Mouse (Mus musculus): ENCODE results near the gene Enpep.

Enpep gene

DNA sequence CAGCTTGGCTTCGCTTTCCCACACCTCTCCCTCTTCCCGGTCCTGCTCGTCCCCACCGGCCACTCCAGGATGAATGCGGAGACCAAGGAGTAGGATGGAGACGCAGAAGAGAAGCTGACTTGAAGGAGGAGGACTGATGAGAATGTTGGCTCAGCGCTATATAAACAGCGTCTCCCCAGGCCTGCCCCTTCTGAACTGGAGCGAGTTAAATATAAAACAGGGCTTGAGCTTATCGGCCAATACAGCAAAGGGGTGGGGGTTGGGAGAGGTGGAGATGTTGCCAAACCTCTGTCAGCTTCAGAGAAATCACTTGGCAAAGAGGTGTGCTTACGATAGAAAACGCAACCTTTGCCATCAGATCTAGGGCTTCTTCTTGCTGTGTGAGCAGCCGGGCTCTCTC is at the start of gene Enpep:
Enpep (minus strand) TSS at position 135 of the 400 bp plus-strand sequence.
- no peak for DNase-seq (ENCODE audit: low read depth)

DNA sequence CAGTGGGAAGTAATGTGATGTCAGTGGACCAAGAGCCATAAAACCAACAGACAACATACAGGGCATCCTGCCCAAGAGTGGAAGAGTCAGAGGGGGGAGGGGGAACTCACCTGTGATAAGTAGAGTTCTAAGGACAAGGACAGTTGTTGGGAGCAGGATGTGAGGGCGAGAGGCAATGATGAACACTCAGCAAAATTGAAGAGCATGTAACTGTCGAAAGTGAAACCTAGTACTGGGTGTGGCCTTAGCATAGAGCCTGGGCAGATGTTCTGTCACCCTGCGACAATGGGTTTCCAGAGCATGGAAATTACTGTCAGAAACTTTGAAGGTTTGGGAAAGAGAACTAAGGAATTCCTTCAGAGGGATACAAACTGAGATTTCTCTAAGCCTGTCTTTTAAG is 46.6 kb upstream of the Enpep start:
- no peak for DNase-seq (ENCODE audit: low read depth)

DNA sequence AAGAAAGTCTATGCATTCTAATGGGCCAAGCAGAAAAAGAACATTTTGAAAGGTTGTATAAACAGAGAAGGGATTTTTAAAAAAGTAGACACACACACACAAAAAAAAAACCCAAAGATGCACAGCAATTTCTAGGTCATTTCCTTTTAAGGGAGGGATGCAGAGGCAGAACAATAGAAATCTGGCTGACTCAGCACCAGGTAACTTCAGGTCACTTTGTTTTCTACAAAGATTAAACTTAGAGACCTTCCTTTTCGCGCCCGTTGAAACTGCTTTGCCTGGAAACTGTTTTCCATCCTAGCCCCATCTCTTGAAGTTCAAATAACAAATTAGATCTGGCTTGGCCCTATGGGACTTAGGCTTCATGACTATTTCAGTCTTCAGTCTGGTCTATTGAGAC is 42.6 kb upstream of the Enpep start:
- no peak for DNase-seq (ENCODE audit: low read depth)

DNA sequence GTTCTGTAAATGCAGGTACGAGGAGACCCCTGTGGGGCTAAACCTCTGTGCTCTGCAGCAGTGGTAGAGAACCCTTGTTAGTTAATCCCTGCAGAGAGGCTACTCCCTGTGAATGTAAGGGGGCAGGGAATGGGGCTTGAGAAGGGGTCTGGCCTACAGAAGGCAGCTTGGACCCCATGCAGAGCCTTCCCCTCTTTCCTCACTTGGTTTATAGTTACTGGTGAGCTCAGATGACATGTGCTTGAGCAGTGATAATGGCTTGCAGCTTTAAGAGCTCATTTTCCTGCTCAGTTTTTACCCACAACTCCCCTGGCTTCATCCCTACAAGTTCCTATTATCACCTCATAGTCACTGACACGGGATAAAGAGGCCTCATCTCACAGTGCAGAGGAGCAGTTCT is 40.6 kb upstream of the Enpep start:
- no peak for DNase-seq (ENCODE audit: low read depth)

DNA sequence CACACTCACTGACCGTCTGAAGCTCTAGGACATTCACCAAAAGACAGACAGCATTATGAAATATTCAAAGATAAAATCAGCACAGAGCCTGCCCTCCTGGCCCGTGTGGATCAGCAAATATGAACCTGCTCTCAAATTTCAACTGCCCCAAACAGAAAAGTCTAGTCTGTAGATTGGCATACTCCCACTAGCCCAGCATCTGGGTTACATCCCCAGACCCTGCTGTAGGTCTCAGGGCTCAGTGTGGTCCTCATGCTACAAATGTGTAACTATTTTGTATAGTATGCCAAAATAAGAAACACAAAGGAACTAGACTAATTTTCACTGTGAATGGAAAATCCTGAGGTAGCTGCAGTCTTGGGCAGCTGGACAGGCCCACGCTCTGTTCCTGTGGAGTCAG is 37.0 kb upstream of the Enpep start:
- no peak for DNase-seq (ENCODE audit: low read depth)

DNA sequence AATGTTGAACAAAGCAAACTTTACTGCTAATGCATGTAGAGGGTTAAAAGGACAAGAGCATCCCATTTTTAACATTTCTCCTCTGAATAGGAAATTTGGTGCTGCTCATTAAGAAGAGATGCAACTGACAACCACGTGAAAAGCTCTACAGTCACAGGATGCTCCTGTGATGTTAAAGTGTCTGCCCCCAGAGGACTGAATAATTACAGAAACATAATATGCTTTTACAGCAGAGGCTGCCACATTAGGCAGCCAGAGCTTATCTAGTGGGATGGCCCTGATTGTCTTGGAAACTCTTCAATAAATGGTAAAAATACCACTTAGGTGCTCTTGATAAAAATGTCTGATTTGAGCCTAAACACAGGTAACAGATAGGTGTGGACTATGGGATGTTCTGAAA is 33.4 kb upstream of the Enpep start:
- DNase-seq (ENCODE audit: low read depth), result no peak

DNA sequence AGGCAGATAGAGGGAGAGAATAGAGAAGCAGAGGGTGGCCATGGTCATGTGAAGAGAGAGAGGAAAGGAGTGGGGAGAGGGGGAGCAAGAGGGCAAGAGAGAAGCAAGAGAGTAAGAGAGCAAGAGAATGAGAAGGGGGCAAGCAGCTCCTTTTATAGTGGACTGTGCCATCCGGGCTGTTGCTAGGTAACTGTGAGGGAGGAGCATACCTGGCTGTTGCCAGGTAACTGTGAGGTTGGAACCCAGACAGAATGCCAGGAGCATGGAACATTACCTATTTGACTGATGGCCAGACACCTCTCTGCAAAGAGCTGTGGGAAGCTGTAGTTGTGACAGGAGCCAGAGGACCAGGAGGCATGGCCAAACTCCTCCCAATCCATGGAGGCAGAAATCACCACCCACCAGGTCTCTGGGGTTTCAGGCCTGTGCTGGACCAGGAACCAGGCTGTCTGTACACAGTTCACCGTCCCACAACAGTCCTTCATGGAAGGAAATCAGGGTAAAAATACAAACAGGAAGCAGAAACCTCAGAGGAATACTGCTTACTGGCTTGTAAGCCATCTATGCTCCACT is 32.4 kb upstream of the Enpep start:
- no peak for DNase-seq (ENCODE audit: low read depth)

DNA sequence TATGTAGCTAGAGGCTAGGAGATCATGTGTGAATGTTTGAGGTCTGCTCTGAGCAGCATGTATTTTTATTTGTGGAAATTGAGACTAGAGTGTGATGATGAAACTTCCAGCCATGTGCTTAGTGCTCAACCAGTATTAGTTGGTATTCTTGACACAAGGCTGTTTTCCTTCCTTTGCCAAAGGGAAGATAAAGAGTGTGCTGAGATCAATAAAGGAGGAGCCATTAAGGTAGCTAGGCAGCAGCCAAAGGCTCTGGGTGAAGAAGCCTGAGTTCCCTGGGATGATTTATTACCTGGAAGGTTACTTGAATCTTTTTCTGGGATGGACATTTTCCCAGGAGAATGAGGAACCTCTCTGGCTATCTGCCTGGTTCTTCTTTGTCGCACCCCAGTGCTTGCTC is 30.9 kb upstream of the Enpep start:
- peak; percentile 32 for DNase-seq (ENCODE audit: low read depth)

DNA sequence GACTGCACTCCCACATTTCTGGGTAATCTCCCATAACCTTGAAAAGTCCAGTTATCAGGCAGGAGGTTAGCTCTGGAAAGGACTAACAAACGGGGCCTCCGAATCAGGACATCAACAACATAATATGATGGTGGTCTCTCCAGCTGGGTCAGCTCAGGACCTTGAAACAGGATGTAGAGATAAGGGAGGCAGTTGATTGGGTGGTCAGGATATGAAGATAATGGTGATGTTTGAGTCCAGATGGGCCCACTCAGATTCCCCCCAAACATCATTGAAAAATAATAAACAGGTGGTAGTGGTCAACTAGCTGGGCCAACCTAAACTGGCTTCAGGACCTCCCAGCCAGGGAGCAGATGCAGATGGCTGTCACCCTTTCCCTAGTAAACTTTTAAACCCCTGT is 25.6 kb upstream of the Enpep start:
- DNase-seq (ENCODE audit: low read depth), result no peak

DNA sequence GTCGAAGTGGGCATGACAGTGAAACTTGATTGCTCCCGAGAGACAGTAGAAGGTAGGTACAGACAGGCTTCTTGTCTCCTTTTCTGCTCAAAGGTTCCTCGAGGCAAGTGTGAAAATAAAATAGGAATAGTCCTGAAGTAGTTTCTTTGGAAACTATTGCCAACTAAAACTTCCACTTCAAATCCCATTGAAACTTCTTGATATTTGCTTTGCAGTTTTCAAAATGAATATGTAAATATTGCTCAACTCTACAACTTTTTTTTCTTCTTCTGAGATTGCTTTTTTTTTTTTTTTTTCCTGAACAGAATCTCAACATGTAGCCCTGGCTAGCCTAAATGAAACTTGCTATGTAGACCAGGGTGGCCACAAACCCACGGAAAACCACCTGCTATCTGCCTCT is 21.4 kb upstream of the Enpep start:
- DNase-seq (ENCODE audit: low read depth), result no peak

DNA sequence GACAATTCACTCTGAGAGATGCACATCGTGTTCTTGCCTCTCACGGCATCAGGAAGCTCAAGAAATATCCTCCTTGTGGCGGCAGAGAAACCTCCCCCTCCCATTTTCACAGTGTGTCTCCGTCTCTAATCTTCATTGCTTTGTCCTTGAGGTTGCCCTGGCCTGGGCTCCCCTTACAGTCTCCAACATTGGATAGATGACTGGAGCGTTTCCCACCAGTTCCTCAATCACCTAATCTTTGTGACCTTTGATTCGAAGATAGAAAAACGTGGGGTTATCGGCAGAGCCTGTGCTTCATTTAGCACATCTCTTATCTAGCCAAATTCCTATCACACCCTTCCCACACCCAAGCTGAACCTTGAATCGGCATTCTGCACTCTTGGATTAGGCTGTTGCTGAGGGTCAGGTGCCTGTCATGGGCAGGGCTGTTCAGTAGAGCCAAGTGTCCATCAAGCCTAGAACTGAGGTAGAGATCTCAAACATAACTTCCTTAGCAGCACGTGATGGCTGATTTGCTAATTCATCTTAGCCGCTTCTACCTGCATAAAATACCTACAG is 18.9 kb upstream of the Enpep start:
- no peak for DNase-seq (ENCODE audit: low read depth)

DNA sequence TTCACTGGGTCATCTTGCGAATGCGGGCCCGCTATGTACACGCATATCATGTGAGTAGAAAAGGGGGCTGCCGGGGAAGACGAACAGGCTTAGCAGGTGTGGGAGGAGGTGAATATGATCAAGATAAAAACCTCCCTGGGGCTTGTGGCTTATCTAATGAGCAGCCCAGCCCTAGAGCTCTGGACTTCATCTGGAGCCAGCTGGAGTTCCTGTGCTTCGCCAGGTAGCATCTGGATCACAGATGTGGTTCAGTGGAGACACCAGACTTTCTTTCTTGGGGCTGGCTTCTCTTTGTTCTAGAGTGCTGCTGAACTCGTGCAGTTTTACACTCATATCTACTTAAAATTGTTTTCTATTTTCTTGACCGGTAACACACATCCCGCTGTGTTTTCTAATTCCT is 14.8 kb upstream of the Enpep start:
- no peak for DNase-seq (ENCODE audit: low read depth)

DNA sequence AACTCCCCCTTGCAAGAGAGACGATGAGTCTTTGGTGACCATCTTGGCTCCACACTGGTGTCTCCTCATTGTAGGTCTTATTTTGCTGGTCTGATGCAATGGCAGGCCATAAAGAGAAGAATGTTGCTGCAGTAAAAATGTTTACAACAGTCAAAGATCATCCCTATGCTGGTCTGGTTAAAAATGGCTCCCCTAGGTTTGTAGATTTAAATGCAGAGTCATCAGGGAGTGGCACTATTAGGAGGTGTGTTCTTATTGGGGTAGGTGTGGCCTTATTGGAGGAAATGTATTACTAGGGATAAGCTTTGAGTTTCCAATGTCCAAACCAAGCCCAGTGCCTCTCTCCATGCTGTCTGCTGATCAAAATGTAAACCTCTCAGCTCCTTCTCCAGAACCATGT is 10.2 kb upstream of the Enpep start:
- DNase-seq (ENCODE audit: low read depth), result no peak

DNA sequence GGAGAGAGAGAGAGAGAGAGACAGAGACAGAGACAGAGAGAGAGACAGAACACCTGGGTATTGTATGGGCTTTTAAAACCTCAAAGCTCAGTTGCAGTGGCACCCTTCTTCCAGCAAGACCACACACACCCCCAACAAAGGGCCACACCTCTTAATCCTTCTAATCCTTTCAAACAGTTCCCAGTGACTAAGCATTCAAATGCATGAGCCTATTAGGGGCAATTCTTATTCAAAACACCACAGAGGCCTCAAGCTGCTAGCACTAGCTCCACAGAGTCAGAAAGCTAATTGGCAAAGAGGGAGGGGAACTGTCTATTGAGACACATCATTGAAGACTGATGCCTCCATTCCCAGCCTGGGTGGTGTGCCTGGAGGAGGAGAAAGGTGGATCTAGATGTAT is 8.5 kb upstream of the Enpep start:
- no peak for DNase-seq (ENCODE audit: low read depth)

DNA sequence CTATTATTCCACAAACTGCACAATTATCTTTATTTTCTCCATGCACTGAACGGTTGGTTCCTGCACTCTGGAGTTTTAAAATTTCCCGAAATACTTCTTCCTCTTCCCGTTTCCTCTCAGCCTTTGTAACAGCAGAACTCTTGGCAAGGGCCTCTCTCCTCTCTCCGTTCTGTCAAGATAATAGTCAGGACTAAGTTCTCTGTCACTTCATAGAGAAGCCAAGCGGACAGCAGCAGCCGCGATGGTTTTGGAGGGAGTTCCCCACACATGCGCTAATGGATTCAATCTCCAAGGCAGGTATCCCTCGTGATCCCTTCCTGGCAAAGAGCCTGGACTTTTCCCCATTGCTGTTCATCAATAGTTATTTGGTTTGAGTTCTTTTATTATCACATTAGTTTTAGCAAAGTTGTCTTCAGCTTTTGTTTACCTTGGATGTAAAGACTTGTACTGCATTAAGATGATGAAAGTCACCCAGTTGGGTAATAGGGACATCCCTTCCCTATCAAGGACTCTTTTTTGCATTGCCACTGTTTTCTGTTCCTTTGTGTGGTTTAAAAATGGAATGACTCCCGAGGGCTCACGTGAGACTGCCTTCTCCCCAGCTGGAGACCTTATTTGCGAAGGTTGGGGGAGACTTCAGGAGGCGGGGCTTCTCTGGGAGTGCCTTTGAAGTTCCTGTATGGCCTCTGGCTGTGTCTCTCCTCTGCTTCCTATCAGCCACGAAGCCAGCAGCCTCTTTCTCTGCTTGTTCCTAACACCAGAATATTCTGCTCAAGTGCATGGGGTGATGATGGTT is 6.0 kb upstream of the Enpep start:
- DNase-seq (ENCODE audit: low read depth), result no peak

DNA sequence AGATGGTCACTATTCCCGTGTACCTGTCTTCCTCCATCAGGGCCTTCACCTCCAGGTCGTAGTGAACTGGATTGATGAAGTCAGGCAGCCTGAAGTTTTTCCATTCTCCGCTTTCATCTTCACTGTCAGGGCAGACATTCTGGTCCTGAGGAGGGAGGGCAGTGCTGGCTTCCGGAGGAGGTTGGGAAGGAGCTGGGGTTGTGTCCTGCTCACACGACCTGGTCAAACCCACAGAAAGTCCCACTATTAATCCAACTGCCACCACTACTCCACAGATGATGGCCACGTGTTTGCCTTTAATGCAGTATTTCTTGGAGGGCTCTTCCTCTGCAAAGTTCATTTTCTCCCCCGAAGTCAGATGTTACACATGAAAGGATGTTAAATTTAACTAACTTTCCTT is 378 bp downstream of the Enpep start:
- no peak for DNase-seq (ENCODE audit: low read depth)

DNA sequence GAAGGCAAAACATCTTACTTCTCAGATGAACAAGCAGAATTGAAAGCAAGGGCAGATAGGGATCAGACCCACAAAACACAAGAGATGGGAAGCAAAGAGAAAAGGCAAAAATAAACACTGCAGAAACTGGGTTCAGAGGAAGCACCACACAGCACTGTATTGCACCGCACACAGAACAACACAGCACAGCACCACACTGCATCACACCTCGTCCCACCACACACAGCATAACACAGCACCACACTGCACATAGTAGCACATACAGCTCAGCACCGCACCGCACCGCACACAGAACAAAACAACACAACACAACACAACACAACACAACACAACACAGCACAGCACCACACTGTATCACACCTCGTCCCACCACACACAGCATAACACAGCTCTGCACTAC is 1.1 kb downstream of the Enpep start:
- no peak for DNase-seq (ENCODE audit: low read depth)

DNA sequence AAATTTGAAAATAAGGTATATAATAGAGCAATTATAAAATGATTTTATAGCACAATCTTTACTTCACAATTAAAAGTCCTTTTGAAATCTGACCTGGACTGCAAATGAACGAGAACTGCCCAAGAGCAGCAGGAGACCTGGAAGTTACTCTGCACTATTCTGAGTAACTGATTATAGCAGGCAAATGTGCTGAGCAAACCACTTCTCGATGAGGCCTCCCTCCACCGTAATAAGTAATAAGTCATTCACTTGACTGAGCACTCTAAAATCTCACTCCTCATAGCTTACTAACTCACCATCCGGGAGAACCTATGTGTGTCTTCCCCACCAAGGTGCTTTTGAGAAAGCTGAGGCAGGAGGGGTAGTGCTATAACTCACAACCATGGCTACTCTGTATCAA is 4.5 kb downstream of the Enpep start:
- no peak for DNase-seq (ENCODE audit: low read depth)

DNA sequence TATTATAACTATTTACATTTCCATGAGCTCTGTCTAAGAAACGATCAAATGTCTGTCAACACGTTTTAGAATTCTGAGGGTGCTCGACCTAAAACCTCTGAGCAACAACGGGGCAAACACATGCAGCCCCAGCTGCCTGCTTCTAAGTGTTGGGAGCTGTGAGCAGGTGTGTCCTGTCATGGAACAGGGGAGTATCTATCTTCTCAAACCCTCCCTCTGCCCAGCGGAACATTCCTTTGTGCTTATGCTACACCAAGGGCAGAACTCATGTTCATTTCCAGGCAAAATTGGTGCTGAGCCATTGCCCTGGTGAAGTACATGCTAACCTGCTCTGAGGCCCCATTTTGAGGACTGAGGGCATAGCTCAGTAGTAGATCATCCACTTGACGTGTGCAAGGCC is 10.9 kb downstream of the Enpep start:
- DNase-seq (ENCODE audit: low read depth), result no peak

DNA sequence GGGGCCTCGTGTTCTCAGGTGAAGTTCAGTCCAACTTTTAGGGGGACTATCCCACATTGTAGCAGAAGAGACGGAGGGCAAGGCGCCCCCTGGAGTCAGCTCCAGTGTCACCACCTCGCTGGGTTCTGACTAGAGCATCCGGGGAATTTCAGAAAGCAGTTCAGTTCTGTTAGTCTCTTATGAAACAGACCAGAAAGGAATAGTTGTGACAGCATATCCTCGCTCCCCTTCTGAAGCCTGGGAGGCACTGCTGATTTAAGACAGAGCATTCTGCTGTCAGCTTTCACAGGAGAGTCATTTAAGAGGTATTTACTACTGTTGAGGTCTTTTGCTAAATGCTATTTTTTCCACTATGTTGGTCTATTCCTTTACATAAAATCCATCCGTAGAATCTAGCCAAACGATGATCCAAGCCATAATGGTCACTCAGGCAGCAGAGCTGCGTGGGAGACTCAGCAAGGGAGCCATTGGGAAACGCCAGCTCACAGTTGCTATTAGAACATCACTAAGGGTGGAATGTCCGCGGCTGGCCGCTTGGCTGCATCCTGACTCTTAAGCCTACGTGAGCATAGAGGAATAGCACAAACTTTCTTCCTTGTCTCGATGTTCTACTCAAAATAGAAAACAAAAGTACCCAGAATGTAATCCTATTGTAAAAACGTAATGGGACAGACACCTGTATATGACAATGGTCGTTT is 15.3 kb downstream of the Enpep start:
- no peak for DNase-seq (ENCODE audit: low read depth)

DNA sequence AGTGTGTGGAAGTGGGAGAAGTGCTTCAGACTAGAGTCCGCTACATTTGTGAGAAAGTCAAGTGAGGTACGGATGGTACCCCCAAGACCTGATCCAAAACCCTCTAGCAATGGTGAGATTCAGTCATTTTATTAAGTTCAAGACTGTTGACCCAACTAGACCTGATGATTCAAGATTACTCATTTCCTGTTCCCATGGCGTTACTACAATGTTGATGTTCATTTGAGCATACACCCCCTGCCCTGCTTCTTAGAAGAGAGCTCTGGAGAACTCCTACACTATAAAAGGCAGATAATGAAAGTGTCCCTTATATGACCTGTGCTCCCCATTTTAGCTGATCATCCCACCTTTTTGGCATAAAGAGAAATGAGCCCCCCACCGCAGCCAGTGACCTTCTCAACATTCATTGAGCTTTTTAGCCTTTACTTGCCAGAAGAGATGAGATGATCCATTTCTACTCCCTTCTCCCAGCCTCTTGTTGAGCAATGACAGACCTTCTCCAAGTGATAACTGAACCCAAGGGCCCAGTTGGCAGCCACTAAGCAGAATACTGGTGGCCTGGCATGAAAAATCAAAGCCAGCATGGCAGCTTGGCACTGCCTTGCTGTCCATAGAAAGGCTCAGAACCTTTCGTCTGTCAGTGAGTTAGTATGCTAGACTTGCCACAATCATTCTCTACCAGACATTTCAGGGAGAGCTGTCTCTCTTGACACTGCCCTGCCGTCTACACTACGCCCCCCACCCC is 18.7 kb downstream of the Enpep start:
- peak; percentile 82 for DNase-seq (ENCODE audit: low read depth)

DNA sequence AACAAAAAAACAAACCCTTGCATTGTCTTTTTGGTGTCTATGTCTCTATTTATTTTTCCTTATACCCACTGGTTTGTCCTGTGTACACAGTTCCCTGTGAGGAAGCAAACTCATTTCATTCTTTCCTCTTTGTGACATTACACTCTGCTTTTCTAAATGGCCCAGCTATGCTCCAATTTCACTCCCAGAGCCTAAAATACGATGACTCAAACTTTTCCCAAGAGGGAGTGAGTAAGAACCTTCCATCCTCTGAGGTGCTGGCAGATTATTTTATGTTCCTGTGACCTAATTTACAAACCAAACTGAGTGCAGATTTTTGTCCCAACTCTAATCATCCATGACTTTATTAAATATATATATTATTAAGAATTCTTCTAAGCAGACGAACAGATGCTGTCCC is 19.3 kb downstream of the Enpep start:
- peak; percentile 19 for DNase-seq (ENCODE audit: low read depth)

DNA sequence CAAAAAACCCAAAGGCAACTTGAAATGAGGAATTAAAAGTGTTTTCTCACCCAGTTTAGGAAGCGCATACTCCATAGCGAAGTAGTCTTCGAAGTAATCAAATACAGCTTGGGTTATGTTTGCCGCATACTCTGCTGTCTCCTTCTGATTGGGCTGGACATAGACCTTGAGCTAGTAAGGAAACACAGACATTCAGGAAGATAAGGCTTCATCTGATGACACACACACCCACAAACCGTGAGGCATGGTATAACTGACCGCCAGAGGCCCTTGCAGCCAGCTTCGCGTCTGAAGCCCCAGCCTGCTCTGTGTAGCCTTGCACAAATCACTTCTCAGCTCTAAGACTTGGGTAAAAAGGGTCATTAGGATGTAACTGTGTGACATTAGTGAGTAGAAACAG is 20.0 kb downstream of the Enpep start:
- DNase-seq (ENCODE audit: low read depth), result peak; percentile 90
